Mouse (Mus musculus): ENCODE measurements around the gene Arid4b. TPM values are rescaled to one million over a fixed set of nuclear protein-coding genes. Genes with fewer than 3 reads are reported as not detected.

Arid4b gene
- polyA plus RNA-seq, 1 experiment from 2014 or later: 79.2 TPM

DNA sequence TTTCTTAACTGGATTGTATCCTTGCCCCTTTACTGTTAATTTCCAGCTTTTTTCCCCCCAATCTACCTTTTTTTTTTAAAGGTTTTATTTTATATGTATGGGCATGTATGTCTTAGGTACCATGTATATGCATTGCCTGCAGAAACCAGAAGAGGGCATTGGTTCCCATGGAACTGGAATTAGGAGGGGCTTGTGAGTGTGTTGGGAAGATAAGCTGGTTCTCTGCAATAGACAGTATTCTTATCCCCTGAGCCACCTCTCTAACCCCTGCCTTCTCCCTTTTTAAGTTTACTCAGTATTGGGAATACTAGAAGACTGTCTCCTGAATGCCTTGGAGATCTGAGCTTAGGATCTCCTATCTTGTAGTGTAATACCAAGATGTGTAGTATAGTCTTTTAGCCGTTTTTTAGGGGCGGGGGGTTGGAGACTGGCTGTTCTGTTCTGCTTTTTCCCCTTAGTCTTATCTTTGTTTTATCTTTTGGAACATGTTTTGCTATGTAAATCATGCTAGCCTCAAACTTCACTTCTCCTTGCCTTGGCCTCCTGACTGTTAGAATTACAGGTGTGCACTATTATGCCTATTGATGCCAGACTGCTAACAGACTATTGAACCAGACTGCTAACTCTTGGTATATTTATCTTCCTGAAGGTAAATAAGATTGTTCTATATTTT is 79.4 kb downstream of the Arid4b start:
- no peak overlapping the region for H3K4me3 ChIP-seq
- H3K27me3 ChIP-seq (replicated peaks; ENCODE audit: low read depth, poor library complexity, severe bottlenecking): no peaks in the 10 kb centered on the region
- H3K9me3 ChIP-seq: no peaks in the 10 kb centered on the region
- peaks cover 58% of the 10 kb centered on the region for H3K36me3 ChIP-seq (replicated peaks)
- H3K4me1 ChIP-seq: no peaks in the 10 kb centered on the region
- no peak overlapping the region for H3K27ac ChIP-seq (replicated peaks)
- no peak for DNase-seq (ENCODE audit: low spot score)
- 93% methylated on average over 2 of the region's 2 CpGs for WGBS

DNA sequence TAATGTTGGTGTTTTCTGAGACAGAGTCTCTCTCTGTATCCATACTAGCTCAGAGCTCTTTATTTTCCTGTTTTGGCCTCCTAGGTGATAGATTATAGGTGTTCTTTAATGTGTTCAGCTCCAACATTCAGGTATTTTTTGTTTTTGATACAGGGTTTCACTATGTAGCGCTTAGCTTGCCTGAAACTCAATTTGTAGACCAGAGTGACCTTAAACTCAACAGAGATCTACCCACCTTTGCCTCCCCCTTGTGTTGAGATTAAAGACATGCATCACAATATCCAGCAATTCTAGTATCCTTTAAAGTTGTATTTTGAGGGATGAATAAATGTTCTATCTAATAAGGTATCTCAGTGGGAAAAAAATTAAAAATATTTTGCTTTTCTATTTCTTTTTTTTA is 115.0 kb downstream of the Arid4b start:
- H3K36me3 ChIP-seq (replicated peaks): peaks cover 30% of the 10 kb centered on the region
- no peak overlapping the region for H3K4me3 ChIP-seq
- H3K27ac ChIP-seq (replicated peaks): no peak overlapping the region
- no peaks in the 10 kb centered on the region for H3K27me3 ChIP-seq (replicated peaks; ENCODE audit: low read depth, poor library complexity, severe bottlenecking)
- no peak for DNase-seq (ENCODE audit: low spot score)
- no peaks in the 10 kb centered on the region for H3K4me1 ChIP-seq
- no peaks in the 10 kb centered on the region for H3K9me3 ChIP-seq
- WGBS: 96% methylated on average over 1 of the region's 1 CpGs

DNA sequence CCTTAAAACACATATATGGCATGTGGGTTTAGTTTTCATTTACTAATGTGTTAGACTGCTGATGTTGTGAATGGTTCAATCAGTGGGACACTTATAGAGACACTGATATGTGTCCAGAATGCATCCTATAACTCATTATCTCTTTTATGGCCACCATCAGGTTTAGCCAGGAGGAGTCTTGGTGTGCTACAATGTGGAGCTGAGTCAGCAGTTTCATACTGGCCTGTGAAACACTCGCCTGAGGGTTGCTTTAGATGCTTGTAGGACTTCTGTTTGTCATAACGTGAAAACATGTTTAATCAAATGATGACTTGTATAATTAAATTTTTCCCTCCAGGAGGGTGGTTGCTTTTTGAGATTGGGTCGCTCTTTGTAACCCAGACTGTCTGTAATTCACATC is 116.6 kb downstream of the Arid4b start:
- H3K9me3 ChIP-seq: no peaks in the 10 kb centered on the region
- H3K4me3 ChIP-seq: no peak overlapping the region
- no peak overlapping the region for H3K27ac ChIP-seq (replicated peaks)
- H3K36me3 ChIP-seq (replicated peaks): peaks cover 41% of the 10 kb centered on the region
- WGBS: 85% methylated on average over 3 of the region's 3 CpGs
- no peak for DNase-seq (ENCODE audit: low spot score)
- H3K27me3 ChIP-seq (replicated peaks; ENCODE audit: low read depth, poor library complexity, severe bottlenecking): no peaks in the 10 kb centered on the region
- H3K4me1 ChIP-seq: no peaks in the 10 kb centered on the region

DNA sequence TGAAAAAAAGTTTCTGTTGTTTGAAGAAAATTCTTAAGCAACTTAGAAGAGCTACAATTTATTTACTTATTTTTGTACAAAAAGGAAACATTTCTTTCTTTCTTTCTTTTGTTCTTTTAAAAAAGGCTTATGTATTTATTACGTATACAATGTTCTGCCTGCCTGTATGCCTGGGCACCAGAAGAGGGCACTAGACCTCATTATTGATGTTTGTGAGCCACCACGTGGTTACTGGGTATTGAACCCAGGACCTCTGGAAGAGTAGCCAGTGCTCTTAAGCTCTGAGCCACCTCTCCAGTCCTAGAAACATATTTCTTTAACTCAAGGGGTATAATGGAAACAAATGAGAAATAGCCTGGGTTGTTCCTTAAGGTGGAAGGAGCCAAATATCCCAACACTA is 182.9 kb downstream of the Arid4b start:
- no peak for DNase-seq (ENCODE audit: low spot score)
- Histone ChIP-seq H3K36me3 (replicated peaks) (no peaks in the 10 kb centered on the region), H3K4me3 (no peak overlapping the region), H3K4me1 (no peaks in the 10 kb centered on the region), H3K27ac (replicated peaks) (no peak overlapping the region), H3K27me3 (replicated peaks; ENCODE audit: low read depth, poor library complexity, severe bottlenecking) (no peaks in the 10 kb centered on the region), H3K9me3 (no peaks in the 10 kb centered on the region)
- 51% methylated on average over 2 of the region's 2 CpGs for WGBS

Other genes starting within 250 kb of the Arid4b start
- gene B3galnt2, start 108.8 kb upstream of the Arid4b start, polyA plus RNA-seq (2016; fragmentation: Nextera tagmentation; extraction: Ambion mirVana): 52.0 and 54.8 TPM in 2 replicates
- 48.4 and 49.1 TPM in 2 replicates for gene Tbce, start 23.6 kb upstream of the Arid4b start, polyA plus RNA-seq (2016; fragmentation: Nextera tagmentation; extraction: Ambion mirVana)
- gene Ggps1, start 256 bp downstream of the Arid4b start, polyA plus RNA-seq (2016; fragmentation: Nextera tagmentation; extraction: Ambion mirVana): 60.7 and 61.0 TPM in 2 replicates